Mouse (Mus musculus) forebrain, embryonic 12.5 days (tissue): Measurements from ENCODE around the gene Pcmt1. TPM values are rescaled to one million over a fixed set of nuclear protein-coding genes. Genes with fewer than 3 reads are reported as not detected.
"Not testable (repeated sequence)": the region's sequence is repeated elsewhere in the genome, so short reads cannot be mapped to it uniquely, and the experiment has no call there.

Experiments used
- ATAC-seq: fragments of 200-750 bp; cut with Nextera tagmentation; 2 replicates; pipeline ENCODE4 v1.8.0; 2017; ENCODE audit warnings: moderate TSS enrichment; ENCODE audit not compliant: low FRiP score
- H3K27ac ChIP-seq: fragments of 300-500 bp; sonication (generic); 2 replicates; pipeline ENCODE4 v1.5.1; 2016; ENCODE audit warnings: mild to moderate bottlenecking
- H3K27me3 ChIP-seq: fragments of 300-500 bp; sonication (generic); 2 replicates; pipeline ENCODE4 v1.6.1; 2016; ENCODE audit warnings: mild to moderate bottlenecking
- H3K36me3 ChIP-seq: fragments of 300-500 bp; sonication (generic); replicated peaks from 2 replicates; pipeline ENCODE4 v1.6.1; 2016; ENCODE audit warnings: mild to moderate bottlenecking
- H3K4me1 ChIP-seq: fragments of 300-500 bp; sonication (generic); 2 replicates; pipeline ENCODE4 v1.6.1; 2016
- H3K4me2 ChIP-seq: fragments of 300-500 bp; sonication (generic); 2 replicates; pipeline ENCODE4 v1.6.1; 2016; ENCODE audit warnings: mild to moderate bottlenecking, moderate library complexity
- H3K4me3 ChIP-seq: fragments of 300-500 bp; sonication (generic); replicated peaks from 2 replicates; pipeline ENCODE4 v1.5.1; 2016; ENCODE audit warnings: mild to moderate bottlenecking
- H3K9ac ChIP-seq: fragments of 300-500 bp; sonication (generic); 2 replicates; pipeline ENCODE4 v1.6.1; 2016; ENCODE audit warnings: mild to moderate bottlenecking
- H3K9me3 ChIP-seq: fragments of 300-500 bp; sonication (generic); 2 replicates; pipeline ENCODE4 v1.6.1; 2016
- WGBS: fragments of 180-500 bp; shearing (Covaris S2); methylation state at CpG from one replicate; pipeline ENCODE4 v1.1.7; 2016; 5-methylcytosine and 5-hydroxymethylcytosine counted together
- polyA plus RNA-seq: library from polyadenylated mRNA; unstranded; fragments of >200 nt; fragmentation: Nextera tagmentation; extraction: Ambion mirVana; gene quantifications from 2 replicates; pipeline ENCODE4 v1.2.1, GENCODE M21; 2016

Pcmt1 gene
- polyA plus RNA-seq, 1 experiment from 2014 or later: 139 TPM

DNA sequence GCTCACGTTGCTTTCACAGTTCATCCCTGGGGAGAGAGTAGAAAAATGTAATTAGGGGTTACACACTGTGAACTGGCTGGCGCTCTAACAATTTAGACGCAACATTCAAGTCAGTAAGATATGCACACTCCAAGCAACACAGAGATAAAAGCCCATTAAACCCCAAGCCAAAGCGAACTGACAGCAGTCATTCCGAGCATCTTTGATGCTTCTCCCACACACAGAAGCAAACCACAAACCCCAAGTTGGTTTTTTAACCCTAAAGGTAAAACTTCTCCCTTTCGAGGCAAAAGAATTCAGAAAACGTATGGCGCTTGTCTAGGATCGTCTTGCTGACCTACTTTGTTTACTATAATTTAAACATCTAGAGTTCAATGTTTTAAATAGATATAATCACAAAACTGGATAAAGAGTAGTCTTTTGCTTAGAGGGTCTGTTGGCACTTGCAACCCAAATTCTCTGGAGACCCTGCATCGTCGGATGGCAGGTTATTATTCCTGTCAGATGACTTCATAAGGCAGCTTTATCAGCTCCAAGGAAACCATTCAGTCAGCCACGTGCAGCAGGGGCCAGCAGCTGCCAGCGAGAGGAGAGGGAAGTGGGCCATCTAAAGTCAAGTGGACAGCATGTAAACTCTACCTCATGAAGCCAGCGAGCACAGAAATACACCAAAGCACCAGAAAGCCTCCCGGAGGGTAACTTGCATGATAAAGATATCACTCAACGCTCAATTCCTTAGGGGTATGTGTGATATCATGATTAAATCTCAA lies 49.8 kb downstream of the Pcmt1 start:
- ATAC-seq: no peak
- no peak overlapping the region for H3K9ac ChIP-seq
- 86% methylated on average over 16 of the region's 16 CpGs for WGBS
- no peak overlapping the region for H3K4me2 ChIP-seq
- no peaks in the 10 kb centered on the region for H3K9me3 ChIP-seq
- H3K27ac ChIP-seq: no peak overlapping the region
- no peak overlapping the region for H3K4me3 ChIP-seq
- no peaks in the 10 kb centered on the region for H3K4me1 ChIP-seq
- H3K27me3 ChIP-seq: no peaks in the 10 kb centered on the region
- H3K36me3 ChIP-seq: peaks cover 35% of the 10 kb centered on the region

DNA sequence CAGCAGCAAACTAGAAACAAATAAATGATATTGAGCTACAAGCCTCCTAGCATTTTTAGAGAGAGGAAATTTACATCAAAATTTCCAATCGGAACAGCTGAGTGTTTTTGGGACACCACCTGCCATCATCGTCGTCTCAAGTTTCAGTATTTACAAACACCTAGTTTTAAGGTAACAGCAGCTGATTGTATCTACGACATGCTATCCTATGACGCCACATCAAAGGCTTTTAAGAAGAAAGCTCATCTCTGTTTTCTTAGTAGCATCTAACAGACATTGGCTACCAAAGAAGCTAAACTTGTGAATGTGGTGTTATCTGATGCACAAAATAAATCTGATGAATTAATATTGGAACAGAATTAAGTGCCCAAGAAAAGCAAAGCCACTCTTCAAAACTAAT lies 50.6 kb downstream of the Pcmt1 start:
- Histone ChIP-seq H3K9me3 (no peaks in the 10 kb centered on the region), H3K27me3 (no peaks in the 10 kb centered on the region), H3K4me3 (no peak overlapping the region), H3K4me2 (no peak overlapping the region), H3K27ac (no peak overlapping the region), H3K4me1 (no peaks in the 10 kb centered on the region), H3K9ac (no peak overlapping the region), H3K36me3 (peaks cover 35% of the 10 kb centered on the region)
- no peak for ATAC-seq
- 95% methylated on average over 5 of the region's 5 CpGs for WGBS

DNA sequence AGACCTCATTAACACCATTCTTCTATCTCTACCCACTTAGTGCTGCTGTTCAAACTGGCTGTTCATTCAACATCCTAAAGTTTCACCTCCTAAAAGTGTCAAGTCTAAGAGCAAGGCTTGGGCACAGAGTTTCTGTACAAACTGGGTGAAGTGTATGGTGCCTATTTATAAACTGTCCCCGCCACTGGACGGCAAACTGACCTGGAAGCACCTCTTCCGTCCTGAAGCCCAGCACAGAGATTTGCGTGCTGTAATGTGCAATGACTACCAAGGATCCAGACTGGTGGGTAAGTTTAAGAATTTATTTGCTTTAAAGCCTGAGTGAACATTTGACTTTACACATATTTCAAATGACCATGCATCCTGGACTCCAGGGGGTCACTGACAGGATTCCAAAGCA lies 51.8 kb downstream of the Pcmt1 start:
- Histone ChIP-seq H3K36me3 (peaks cover 40% of the 10 kb centered on the region), H3K27me3 (no peaks in the 10 kb centered on the region), H3K9me3 (no peaks in the 10 kb centered on the region), H3K9ac (no peak overlapping the region), H3K4me2 (no peak overlapping the region), H3K27ac (no peak overlapping the region), H3K4me1 (no peaks in the 10 kb centered on the region), H3K4me3 (no peak overlapping the region)
- 96% methylated on average over 4 of the region's 4 CpGs for WGBS
- ATAC-seq: no peak

DNA sequence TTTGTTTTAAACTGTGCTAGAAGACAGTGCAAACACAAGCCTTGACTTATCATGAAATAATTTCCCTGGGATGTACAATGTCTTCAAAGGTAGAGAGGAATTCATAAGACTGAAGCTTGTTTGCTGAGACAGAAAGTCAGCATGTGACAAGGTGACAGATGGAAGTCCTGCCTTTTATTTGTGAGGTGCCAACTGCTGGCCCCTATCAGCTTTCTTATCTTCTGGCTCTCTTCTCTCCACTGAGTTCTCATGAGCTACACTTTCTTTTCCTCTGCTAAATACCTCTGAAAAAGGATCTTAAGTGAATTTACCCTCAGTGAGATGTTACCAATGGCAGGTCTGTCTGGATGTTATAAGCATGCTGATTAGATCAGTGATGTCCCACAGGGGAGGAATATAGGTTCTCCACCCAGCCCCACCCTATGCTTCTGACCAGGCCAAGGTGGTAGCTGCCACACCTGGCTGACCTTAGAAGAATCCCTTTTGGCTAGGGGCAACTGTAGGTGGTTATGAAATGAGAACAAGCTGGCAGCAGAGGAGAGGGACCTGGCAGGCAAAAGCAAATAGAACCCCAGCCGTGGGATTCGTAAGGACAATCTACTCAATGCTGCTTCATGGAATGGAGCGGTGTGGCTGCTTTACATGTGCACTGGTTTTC lies 56.9 kb downstream of the Pcmt1 start:
- Histone ChIP-seq H3K4me2 (no peak overlapping the region), H3K27ac (no peak overlapping the region), H3K36me3 (peaks cover 23% of the 10 kb centered on the region), H3K4me3 (no peak overlapping the region), H3K9me3 (no peaks in the 10 kb centered on the region), H3K4me1 (no peaks in the 10 kb centered on the region), H3K9ac (no peak overlapping the region), H3K27me3 (no peaks in the 10 kb centered on the region)
- WGBS: 92% methylated on average over 3 of the region's 3 CpGs
- ATAC-seq: no peak

DNA sequence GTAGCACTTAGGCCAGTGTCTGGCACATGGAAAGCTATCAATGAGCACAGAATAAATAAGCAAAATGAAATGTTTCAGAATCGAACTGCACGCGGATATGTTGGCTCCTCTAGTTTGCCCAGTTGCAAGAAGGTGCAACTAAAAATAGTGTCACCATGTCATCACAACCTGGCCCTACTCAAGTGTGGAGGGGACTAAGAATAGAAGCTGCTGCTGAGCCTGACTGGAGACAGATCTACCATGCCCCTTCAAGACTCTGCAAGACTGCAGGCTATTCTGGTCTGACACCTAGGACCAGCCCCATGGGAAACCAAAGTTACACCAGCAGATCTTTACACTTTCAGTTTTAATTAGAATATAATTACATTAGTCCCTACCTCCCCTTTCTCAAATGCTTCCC lies 58.6 kb downstream of the Pcmt1 start:
- no peak overlapping the region for H3K4me2 ChIP-seq
- H3K4me3 ChIP-seq: no peak overlapping the region
- WGBS: 96% methylated on average over 3 of the region's 3 CpGs
- H3K27ac ChIP-seq: no peak overlapping the region
- no peaks in the 10 kb centered on the region for H3K27me3 ChIP-seq
- no peak for ATAC-seq
- H3K36me3 ChIP-seq: peaks cover 9% of the 10 kb centered on the region; the same call in 1 of the 2 replicates
- no peaks in the 10 kb centered on the region for H3K4me1 ChIP-seq
- no peaks in the 10 kb centered on the region for H3K9me3 ChIP-seq
- no peak overlapping the region for H3K9ac ChIP-seq

DNA sequence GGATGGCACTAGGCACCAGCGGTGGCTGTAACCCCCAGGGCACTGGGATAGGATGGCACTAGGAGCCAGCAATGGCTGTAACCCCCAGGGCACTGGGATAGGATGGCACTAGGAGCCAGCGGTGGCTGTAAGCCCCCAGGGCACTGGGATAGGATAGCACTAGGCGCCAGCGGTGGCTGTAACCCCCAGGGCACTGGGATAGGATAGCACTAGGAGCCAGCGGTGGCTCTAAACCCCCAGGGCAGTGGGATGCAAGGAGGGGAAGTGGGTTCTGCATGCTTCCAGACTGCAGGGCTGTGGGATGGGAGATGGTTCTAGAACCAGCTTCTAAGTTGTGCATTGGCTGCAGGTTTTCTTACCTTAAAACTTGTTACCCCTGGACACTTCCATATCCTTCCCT lies 60.2 kb downstream of the Pcmt1 start:
- H3K9ac ChIP-seq: no peak overlapping the region
- no peak overlapping the region for H3K4me3 ChIP-seq
- no peak overlapping the region for H3K4me2 ChIP-seq
- no peak for ATAC-seq
- no peaks in the 10 kb centered on the region for H3K4me1 ChIP-seq
- H3K27ac ChIP-seq: no peak overlapping the region
- 66% methylated on average over 5 of the region's 5 CpGs for WGBS
- H3K27me3 ChIP-seq: no peaks in the 10 kb centered on the region
- H3K9me3 ChIP-seq: no peaks in the 10 kb centered on the region
- H3K36me3 ChIP-seq: peaks cover 8% of the 10 kb centered on the region; the same call in 1 of the 2 replicates

DNA sequence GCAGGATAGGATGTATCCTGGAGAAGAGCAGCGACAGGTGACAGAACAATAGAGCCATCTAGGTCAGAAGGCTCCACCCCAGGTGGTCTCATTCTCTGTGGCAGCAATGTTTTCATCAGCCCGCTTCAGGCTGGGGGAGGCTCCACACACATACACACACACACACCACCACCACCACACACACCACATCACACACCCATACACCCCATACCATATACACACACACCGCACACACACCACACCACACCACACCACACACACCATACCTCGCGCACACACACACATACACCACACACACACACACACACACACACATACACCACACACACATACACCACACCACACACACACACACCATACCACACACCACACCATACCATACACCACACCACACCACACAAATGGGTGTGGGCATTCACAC lies 61.1 kb downstream of the Pcmt1 start:
- no peak overlapping the region for H3K27ac ChIP-seq
- WGBS: 71% methylated on average over 5 of the region's 5 CpGs
- no peak overlapping the region for H3K4me3 ChIP-seq
- no peaks in the 10 kb centered on the region for H3K4me1 ChIP-seq
- H3K9me3 ChIP-seq: peaks cover 2% of the 10 kb centered on the region; the same call in 1 of the 2 replicates
- H3K4me2 ChIP-seq: no peak overlapping the region
- H3K27me3 ChIP-seq: no peaks in the 10 kb centered on the region
- H3K9ac ChIP-seq: no peak overlapping the region
- no peak; the same call in 1 of the 2 replicates for ATAC-seq
- H3K36me3 ChIP-seq: peaks cover 10% of the 10 kb centered on the region

DNA sequence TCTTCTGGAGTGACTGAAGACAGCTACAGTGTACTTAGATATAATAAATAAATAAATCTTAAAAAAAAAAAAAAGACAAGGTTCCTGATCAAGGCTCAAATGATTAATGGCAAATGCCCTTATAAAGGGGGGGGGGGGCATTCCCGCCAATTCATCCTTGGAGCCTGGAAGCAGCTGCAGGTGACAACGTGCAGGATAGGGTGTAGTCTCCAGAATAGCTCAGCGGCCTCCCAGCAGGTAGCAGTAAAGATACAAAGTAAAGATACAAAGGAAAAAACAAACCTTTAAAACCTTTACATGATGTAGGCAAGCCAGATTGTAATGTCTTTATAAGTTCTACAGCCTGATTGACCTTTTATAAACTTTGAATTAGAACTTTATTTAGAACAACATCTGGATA lies 63.4 kb downstream of the Pcmt1 start:
- H3K27ac ChIP-seq, H3K9ac ChIP-seq, H3K36me3 ChIP-seq, H3K4me2 ChIP-seq, H3K9me3 ChIP-seq, ATAC-seq, H3K4me1 ChIP-seq, H3K27me3 ChIP-seq, H3K4me3 ChIP-seq: not testable (repeated sequence)
- 35% methylated on average over 3 of the region's 3 CpGs for WGBS

DNA sequence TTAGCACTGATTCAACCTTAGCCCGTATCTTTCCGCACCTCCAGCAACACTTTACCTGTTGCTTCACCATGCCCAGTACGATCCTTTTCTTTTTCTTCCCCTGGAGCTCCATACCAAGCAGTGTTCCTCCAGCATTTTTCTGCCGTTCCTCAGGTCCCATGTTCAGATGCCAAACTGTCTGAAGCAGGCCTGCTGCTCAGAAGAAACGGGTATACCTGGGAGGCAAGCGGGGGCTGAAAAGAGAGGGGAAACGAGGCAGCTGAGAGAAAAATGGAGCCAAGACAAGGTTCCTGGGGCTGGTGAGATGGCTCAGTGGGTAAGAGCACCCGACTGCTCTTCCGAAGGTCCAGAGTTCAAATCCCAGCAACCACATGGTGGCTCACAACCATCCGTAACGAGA lies 63.8 kb downstream of the Pcmt1 start:
- WGBS: 88% methylated on average over 11 of the region's 11 CpGs
- not testable (repeated sequence) for H3K27me3 ChIP-seq, H3K4me2 ChIP-seq, H3K9me3 ChIP-seq, H3K4me3 ChIP-seq, H3K9ac ChIP-seq, H3K36me3 ChIP-seq, H3K4me1 ChIP-seq, H3K27ac ChIP-seq, ATAC-seq

DNA sequence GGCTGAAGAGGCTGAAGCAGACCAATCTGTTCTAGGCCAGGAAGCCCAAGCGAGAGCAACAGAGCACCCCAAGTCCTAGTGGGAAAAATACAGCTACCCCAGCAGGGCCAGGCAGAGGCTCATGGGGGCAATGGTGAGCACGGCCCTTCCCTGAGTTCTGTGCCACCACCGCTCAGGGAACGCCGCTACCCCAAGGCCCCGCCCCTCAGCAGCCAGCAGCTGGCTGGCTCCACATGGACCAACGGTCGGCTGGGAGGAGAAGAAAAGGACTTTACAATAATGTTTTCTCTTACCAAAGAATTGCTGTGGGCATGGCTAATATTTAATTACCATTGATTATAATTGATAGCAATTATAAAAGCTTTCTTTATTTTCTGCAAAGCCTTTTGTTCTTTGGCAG lies 66.1 kb downstream of the Pcmt1 start:
- H3K27me3 ChIP-seq: no peaks in the 10 kb centered on the region
- H3K36me3 ChIP-seq: peaks cover 5% of the 10 kb centered on the region
- H3K27ac ChIP-seq: no peak overlapping the region
- 88% methylated on average over 8 of the region's 8 CpGs for WGBS
- H3K9ac ChIP-seq: no peak overlapping the region
- peaks cover 4% of the 10 kb centered on the region; the same call in 1 of the 2 replicates for H3K9me3 ChIP-seq
- H3K4me2 ChIP-seq: no peak overlapping the region
- H3K4me3 ChIP-seq: no peak overlapping the region
- H3K4me1 ChIP-seq: no peaks in the 10 kb centered on the region
- no peak for ATAC-seq

DNA sequence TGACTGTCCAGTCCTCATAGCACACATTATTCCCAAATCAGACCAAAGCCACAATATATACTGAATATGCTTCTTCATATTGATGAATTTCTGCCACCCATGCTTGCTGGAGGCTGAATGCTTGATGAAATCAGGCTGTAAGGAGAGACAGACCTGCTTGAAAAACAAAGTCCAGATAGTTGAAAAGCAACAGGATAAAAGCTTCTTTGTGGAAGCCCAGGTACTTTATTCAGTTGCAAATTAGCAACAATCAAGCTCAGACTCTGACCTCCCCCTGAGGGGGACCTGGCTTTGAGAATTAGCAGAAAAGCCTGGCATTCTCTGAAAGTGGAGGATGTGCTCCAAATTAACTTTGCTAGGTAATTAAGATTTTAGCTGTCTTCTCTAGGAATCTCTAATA lies 68.7 kb downstream of the Pcmt1 start:
- not testable (repeated sequence) for H3K27ac ChIP-seq, H3K36me3 ChIP-seq, H3K4me3 ChIP-seq, H3K9me3 ChIP-seq, H3K4me1 ChIP-seq, H3K4me2 ChIP-seq, ATAC-seq, H3K27me3 ChIP-seq, H3K9ac ChIP-seq

DNA sequence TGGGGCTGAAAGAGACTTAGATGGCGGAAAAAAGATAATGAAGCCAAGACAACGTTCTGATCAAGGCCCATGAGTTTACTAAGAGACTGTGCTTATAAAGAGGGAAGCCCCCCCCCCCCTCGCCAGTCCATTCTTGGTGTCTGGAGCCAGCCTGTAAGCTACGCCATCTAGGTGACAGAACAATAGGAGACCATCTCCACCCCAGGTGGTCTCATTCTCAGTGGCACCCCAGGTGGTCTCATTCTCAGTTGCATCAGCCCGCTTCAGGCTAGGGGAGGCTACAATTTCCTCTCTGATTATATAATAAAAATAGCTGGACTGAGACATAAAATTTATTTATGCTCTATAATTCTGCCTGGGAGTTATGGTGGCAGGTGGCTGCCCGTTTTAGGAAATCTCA lies 69.3 kb downstream of the Pcmt1 start:
- H3K4me3 ChIP-seq: no peak overlapping the region
- no peaks in the 10 kb centered on the region for H3K4me1 ChIP-seq
- no peak overlapping the region for H3K4me2 ChIP-seq
- WGBS: 51% methylated on average over 6 of the region's 6 CpGs
- peaks cover 9% of the 10 kb centered on the region for H3K36me3 ChIP-seq
- no peak for ATAC-seq
- peaks cover 4% of the 10 kb centered on the region; the same call in 1 of the 2 replicates for H3K9me3 ChIP-seq
- H3K9ac ChIP-seq: no peak overlapping the region
- no peaks in the 10 kb centered on the region for H3K27me3 ChIP-seq
- H3K27ac ChIP-seq: no peak overlapping the region

DNA sequence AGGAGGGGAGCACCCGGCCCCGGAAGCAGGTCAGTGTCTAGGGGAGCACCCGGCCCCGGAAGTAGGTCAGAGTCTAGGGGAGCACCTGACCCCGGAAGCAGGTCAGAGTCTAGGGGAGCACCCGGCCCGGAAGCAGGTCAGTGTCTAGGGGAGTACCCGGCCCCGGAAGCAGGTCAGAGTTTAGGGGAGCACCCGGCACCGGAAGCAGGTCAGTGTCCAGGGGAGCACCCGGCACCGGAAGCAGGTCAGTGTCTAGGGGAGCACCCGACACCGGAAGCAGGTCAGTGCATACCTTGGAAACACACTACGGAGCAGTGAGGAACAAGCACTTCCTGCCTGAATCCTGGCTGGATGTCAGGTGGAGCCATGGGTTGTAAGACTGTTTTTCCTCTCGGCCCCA lies 72.3 kb downstream of the Pcmt1 start:
- Histone ChIP-seq H3K4me3 (no peak overlapping the region), H3K4me2 (no peak overlapping the region), H3K9ac (no peak overlapping the region), H3K36me3 (0 out of 2 replicates have a peak, but pooled peaks cover 4% of the 10 kb centered on the region), H3K27ac (no peak overlapping the region), H3K9me3 (no peaks in the 10 kb centered on the region), H3K27me3 (no peaks in the 10 kb centered on the region), H3K4me1 (no peaks in the 10 kb centered on the region)
- no peak for ATAC-seq
- 97% methylated on average over 17 of the region's 17 CpGs for WGBS
